Mouse (Mus musculus): ENCODE results near the gene Dixdc1.
A peak's percentile ranks its signal among the peaks of the same experiment; 100 is the strongest.

- TF ChIP-seq POLR2A (IDR thresholded peaks at IDR 0.05; ENCODE audit: low read depth, low read length) = no peak
- TF ChIP-seq CTCF (conservative IDR thresholded peaks at IDR 0.05; ENCODE audit: insufficient read depth, insufficient read length, low read depth, low read length) = peak; percentile 76
Observed at GRCm38 (mm10) chr9:50709108-50709507, 30.2 kb downstream of the Dixdc1 start.

All from kidney, adult 2 months (tissue).